Mouse (Mus musculus): ENCODE results near the gene Mrtfb. TPM values are rescaled to one million over a fixed set of nuclear protein-coding genes. Genes with fewer than 3 reads are reported as not detected.
"Not testable (repeated sequence)": the region's sequence is repeated elsewhere in the genome, so short reads cannot be mapped to it uniquely, and the experiment has no call there.

The Mrtfb gene
- total RNA-seq, 2 experiments from 2014 or later = 23.3 to 33.0 TPM

- DNase-seq = peak; percentile 23
- Histone ChIP-seq H3K27ac (peak overlapping the region; percentile 86), H3K4me3 (no peak overlapping the region)
- intact Hi-C loops (cut with DNase I) = no loop called here
- no peak for TF ChIP-seq CTCF (IDR thresholded peaks at IDR 0.05)
Measured at GRCm38 (mm10) chr16:13333781-13334341, 77.6 kb downstream of the Mrtfb start.

GRCm38 (mm10) chr16:13336503-13337230 lies 80.4 kb downstream of the Mrtfb start:
- intact Hi-C loops (cut with DNase I) = no loop called here

DNA sequence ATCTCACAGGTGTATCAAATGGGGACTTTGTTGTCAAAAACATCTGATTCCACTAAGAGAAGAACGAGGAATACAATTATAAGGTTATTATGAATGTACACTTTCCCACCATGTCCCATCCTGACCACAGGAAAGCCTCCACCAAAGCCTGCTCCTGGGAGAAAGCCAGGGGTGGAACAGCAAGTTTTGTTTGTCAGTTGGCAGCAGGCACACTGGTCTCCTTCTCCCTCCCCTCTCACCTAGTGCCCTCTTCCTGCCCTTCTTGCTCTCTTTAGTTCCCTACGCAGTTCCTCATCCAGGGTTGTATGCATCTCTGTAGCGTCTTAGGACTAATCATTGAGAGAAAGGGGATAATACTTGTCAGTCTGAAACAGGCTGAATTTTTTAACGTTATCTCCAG lies 81.8 kb downstream of the Mrtfb start:
- intact Hi-C loops (cut with DNase I) = no loop called here

More at GRCm38 (mm10) chr16:13336503-13337230, 80.4 kb downstream of the Mrtfb start:
- Histone ChIP-seq H3K27ac (peak overlapping the region; percentile 67), H3K4me3 (no peak overlapping the region)
- DNase-seq = peak; percentile 32
- TF ChIP-seq CTCF (IDR thresholded peaks at IDR 0.05) = no peak

DNA sequence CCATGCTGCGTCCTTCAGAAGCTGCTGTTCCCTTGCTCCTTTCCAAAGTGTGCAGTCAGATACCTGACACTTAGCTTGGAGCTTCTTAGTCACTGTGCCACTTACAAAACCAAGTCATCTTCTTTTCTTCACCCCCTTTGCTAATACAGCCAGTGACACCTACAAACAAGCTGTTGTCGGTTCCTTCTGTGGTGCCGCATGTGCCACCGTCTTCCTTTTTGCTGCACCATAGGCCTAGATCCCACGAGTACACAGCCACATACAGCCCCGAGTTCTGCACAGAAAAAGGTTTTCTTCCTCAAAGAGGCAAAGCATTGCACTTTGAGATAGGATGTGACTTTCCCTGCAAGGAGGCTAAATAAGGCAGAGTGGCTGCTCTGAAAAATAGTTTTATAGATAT lies 83.2 kb downstream of the Mrtfb start:
- Histone ChIP-seq H3K4me3 (no peak overlapping the region), H3K27ac (peak overlapping the region; percentile 67)
- intact Hi-C loops (cut with DNase I) = no loop called here
- no peak for DNase-seq
- TF ChIP-seq CTCF (IDR thresholded peaks at IDR 0.05) = no peak

More for the DNA sequence above, 81.8 kb downstream of the Mrtfb start:
- Histone ChIP-seq H3K27ac (peak overlapping the region; percentile 67), H3K4me3 (no peak overlapping the region)
- TF ChIP-seq CTCF (IDR thresholded peaks at IDR 0.05) = no peak
- peak; percentile 41 for DNase-seq

- H3K27ac ChIP-seq; DNase-seq; H3K4me3 ChIP-seq; intact Hi-C loops (cut with DNase I): not testable (repeated sequence)
Measured at GRCm38 (mm10) chr16:13345822-13346221, 89.5 kb downstream of the Mrtfb start.

DNA sequence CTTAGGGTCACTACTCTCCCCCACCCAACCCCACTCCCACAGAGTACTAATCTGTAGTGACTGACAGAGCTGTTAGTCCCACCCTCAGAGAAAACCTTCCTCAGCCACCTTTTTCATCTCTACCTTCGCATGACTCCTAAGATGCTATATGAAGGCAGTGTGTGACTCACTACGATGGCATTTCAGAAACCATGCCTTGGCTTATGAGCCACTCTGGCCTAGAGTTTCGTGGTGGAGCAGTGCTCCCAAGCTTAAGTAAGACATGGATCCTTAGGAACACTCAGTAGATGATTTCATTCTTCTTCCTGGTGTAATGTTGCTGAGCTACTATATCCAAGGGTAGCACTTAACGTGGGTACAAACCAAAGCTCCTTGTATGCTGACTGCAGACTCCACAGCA lies 94.4 kb downstream of the Mrtfb start:
- DNase-seq = no peak
- intact Hi-C loops (cut with DNase I) = loop anchor here (2.0 kb wide), 1 partner anchor 190 kb away; no protein-coding TSS in a partner anchor
- Histone ChIP-seq H3K4me3 (no peak overlapping the region), H3K27ac (peak overlapping the region; percentile 36)
- no peak for TF ChIP-seq CTCF (IDR thresholded peaks at IDR 0.05)

- peak; percentile 58 for TF ChIP-seq CTCF (IDR thresholded peaks at IDR 0.05)
Measured at GRCm38 (mm10) chr16:13351268-13351667, 95.0 kb downstream of the Mrtfb start.

DNA sequence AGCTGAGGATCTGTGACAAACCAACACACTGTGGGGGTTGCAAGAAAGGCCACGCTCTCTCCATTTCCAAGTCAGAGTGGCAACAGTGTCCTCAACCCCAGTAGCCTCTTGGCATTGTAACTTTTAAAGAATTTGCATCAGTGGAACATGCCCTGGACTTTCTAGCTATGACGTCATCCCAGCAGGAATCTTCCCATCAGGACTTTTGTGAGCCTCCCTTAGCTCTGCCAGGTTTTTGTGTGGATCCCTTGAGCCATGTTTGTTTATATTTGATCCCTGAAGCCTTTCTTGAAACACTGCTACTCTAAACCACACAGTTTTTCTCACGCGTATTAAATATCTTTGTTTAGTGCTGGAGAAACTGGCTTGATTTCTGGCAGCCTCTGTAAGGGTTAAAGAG lies 97.6 kb downstream of the Mrtfb start:
- Histone ChIP-seq H3K27ac (peak overlapping the region; percentile 51), H3K4me3 (no peak overlapping the region)
- intact Hi-C loops (cut with DNase I) = no loop called here
- no peak for TF ChIP-seq CTCF (IDR thresholded peaks at IDR 0.05)
- DNase-seq = no peak

More at GRCm38 (mm10) chr16:13351268-13351667, 95.0 kb downstream of the Mrtfb start:
- Histone ChIP-seq H3K27ac (peak overlapping the region; percentile 36; the same call in 1 of the 2 replicates), H3K4me3 (no peak overlapping the region)
- intact Hi-C loops (cut with DNase I) = loop anchor here (2.0 kb wide), 1 partner anchor 190 kb away; no protein-coding TSS in a partner anchor
- DNase-seq = no peak

DNA sequence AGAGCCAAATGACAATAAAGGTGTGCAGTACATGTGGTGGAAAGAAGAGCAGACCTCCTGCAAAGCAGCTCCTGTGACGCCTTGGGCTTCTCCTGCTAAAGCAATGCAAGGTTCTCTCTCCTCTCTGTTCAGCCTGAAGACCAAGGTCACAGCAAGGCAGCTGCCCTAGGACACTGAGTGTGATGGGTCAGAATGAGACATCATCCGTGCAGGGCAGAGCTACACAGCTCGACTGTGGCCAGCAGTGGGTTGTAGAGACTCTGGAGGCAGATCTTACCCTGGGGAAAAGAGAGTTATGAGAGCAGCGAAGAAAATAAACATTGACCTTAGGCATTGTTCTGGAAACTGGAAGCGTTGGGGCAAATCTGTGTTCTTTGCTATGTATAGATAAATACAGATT lies 98.2 kb downstream of the Mrtfb start:
- peak overlapping the region; percentile 51 for H3K27ac ChIP-seq
- no peak for TF ChIP-seq CTCF (IDR thresholded peaks at IDR 0.05)
- intact Hi-C loops (cut with DNase I) = no loop called here
- no peak for DNase-seq
- no peak overlapping the region for H3K4me3 ChIP-seq

GRCm38 (mm10) chr16:13357806-13358679 lies 101.8 kb downstream of the Mrtfb start:
- intact Hi-C loops (cut with DNase I) = loop anchor here (5.0 kb wide), 1 partner anchor 81 kb away; no protein-coding TSS in a partner anchor
- peak; percentile 86 for TF ChIP-seq CTCF (IDR thresholded peaks at IDR 0.05)
- Histone ChIP-seq H3K4me3 (peak overlapping the region; percentile 74), H3K27ac (peak overlapping the region; percentile 89)
- peak; percentile 77 for DNase-seq

GRCm38 (mm10) chr16:13358741-13359140 lies 102.5 kb downstream of the Mrtfb start:
- Histone ChIP-seq H3K4me3 (peak overlapping the region; percentile 74), H3K27ac (peak overlapping the region; percentile 89)
- intact Hi-C loops (cut with DNase I) = loop anchor here (5.0 kb wide), 1 partner anchor 81 kb away; no protein-coding TSS in a partner anchor
- DNase-seq = no peak
- TF ChIP-seq CTCF (IDR thresholded peaks at IDR 0.05) = no peak

GRCm38 (mm10) chr16:13359405-13359858 lies 103.2 kb downstream of the Mrtfb start:
- Histone ChIP-seq H3K4me3 (peak overlapping the region; percentile 74), H3K27ac (peak overlapping the region; percentile 89)
- intact Hi-C loops (cut with DNase I) = loop anchor here (5.0 kb wide), 1 partner anchor 82 kb away; no protein-coding TSS in a partner anchor
- DNase-seq = no peak
- TF ChIP-seq CTCF (IDR thresholded peaks at IDR 0.05) = no peak

Data from gastrocnemius, adult 2 months (tissue).